Mouse (Mus musculus): Measurements from ENCODE around the gene Gm5150. TPM values are rescaled to one million over a fixed set of nuclear protein-coding genes. Genes with fewer than 3 reads are reported as not detected.
"Not testable (repeated sequence)": the region's sequence is repeated elsewhere in the genome, so short reads cannot be mapped to it uniquely, and the experiment has no call there.

The Gm5150 gene
- total and polyA plus RNA-seq, 3 experiments, result 0.31 TPM; not detected in 2

- Histone ChIP-seq H3K36me3 (ENCODE audit: control insufficient read depth, insufficient read depth, low read length) (no peaks in the 10 kb centered on the region), H3K27ac (no peak overlapping the region), H3K79me2 (replicated peaks; ENCODE audit: control insufficient read depth, insufficient read depth, low read length) (no peaks in the 10 kb centered on the region), H3K4me1 (ENCODE audit: control insufficient read depth, insufficient read depth, low read length) (no peaks in the 10 kb centered on the region), H3K4me3 (no peak overlapping the region), H3K27me3 (ENCODE audit: control insufficient read depth, insufficient read depth, low read length) (no peaks in the 10 kb centered on the region), H3K9ac (ENCODE audit: low read depth, low read length) (no peak overlapping the region)
- intact Hi-C loops (cut with DNase I), result no loop called here
- no peak for DNase-seq
- no peak for TF ChIP-seq CTCF (IDR thresholded peaks at IDR 0.05)
- TF ChIP-seq POLR2A (IDR thresholded peaks at IDR 0.05; ENCODE audit: insufficient read depth, low read depth, low read length), result no peak
- no peak for TF ChIP-seq EP300 (IDR thresholded peaks at IDR 0.05; ENCODE audit: insufficient read depth, low read depth, low read length)
- WGBS, result 62% methylated on average over 1 of the region's 1 CpGs
Measured at GRCm38 (mm10) chr3:16007827-16008226, 1.6 kb upstream of the Gm5150 start.

DNA sequence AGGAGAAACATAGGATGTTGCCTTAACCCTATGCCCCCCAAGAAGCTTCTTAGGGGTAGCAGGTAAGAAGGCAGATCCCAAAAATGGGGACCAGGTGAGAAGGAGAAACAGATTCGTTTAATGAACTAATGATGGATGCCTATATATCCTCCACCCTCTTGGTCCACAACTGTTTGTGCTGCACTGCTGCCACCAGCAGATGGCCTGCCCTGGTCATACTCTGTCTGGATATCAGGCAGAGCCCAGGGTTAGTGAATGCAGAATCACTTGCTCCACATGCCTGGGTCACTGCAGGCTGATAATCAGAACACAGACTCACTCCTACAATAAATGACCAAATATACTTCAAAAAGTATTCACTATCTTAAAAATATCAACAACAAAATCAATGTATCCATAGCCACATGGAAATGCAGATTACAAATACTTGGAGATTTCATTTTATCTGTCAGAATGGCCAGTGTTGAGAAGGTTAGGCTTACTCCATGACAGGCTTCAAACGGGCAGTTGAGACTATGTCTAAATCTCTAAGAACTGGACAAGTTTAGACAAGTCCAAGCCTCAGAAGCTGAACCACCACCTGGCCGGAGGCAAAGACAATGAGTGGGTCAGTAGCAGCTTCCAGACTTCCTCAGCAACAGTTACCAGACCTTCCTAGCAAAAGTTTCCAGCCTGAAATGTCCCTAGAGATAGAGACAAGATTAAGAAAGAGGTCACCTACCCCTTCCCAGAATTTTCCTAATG is 2.2 kb downstream of the Gm5150 start:
- no peak for DNase-seq
- 57% methylated on average over 3 of the region's 3 CpGs for WGBS
- Histone ChIP-seq H3K27ac (no peak overlapping the region), H3K4me3 (no peak overlapping the region), H3K27me3 (ENCODE audit: control insufficient read depth, insufficient read depth, low read length) (no peaks in the 10 kb centered on the region), H3K79me2 (replicated peaks; ENCODE audit: control insufficient read depth, insufficient read depth, low read length) (no peaks in the 10 kb centered on the region), H3K4me1 (ENCODE audit: control insufficient read depth, insufficient read depth, low read length) (no peaks in the 10 kb centered on the region), H3K36me3 (ENCODE audit: control insufficient read depth, insufficient read depth, low read length) (no peaks in the 10 kb centered on the region), H3K9ac (ENCODE audit: low read depth, low read length) (no peak overlapping the region)
- intact Hi-C loops (cut with DNase I), result no loop called here
- TF ChIP-seq EP300 (IDR thresholded peaks at IDR 0.05; ENCODE audit: insufficient read depth, low read depth, low read length), result no peak
- TF ChIP-seq CTCF (IDR thresholded peaks at IDR 0.05), result no peak
- no peak for TF ChIP-seq POLR2A (IDR thresholded peaks at IDR 0.05; ENCODE audit: insufficient read depth, low read depth, low read length)

- H3K4me3 ChIP-seq; H3K9ac ChIP-seq (ENCODE audit: low read depth, low read length); DNase-seq; H3K27me3 ChIP-seq (ENCODE audit: control insufficient read depth, insufficient read depth, low read length); H3K4me1 ChIP-seq (ENCODE audit: control insufficient read depth, insufficient read depth, low read length); intact Hi-C loops (cut with DNase I); H3K36me3 ChIP-seq (ENCODE audit: control insufficient read depth, insufficient read depth, low read length); H3K27ac ChIP-seq; H3K79me2 ChIP-seq (replicated peaks; ENCODE audit: control insufficient read depth, insufficient read depth, low read length): not testable (repeated sequence)
- WGBS, result 75% methylated on average over 3 of the region's 3 CpGs
Measured at GRCm38 (mm10) chr3:15999479-15999878, 6.8 kb downstream of the Gm5150 start.

GRCm38 (mm10) chr3:15982216-15982615 is 24.0 kb downstream of the Gm5150 start:
- WGBS, result 52% methylated on average over 3 of the region's 3 CpGs
- H3K27ac ChIP-seq, result no peak overlapping the region
- intact Hi-C loops (cut with DNase I), result no loop called here
- H3K27me3 ChIP-seq (ENCODE audit: control insufficient read depth, insufficient read depth, low read length), result no peaks in the 10 kb centered on the region
- no peaks in the 10 kb centered on the region for H3K36me3 ChIP-seq (ENCODE audit: control insufficient read depth, insufficient read depth, low read length)
- TF ChIP-seq EP300 (IDR thresholded peaks at IDR 0.05; ENCODE audit: insufficient read depth, low read depth, low read length) (no peak), POLR2A (IDR thresholded peaks at IDR 0.05; ENCODE audit: insufficient read depth, low read depth, low read length) (no peak), CTCF (IDR thresholded peaks at IDR 0.05) (no peak)
- H3K4me3 ChIP-seq, result no peak overlapping the region
- no peak for DNase-seq
- H3K79me2 ChIP-seq (replicated peaks; ENCODE audit: control insufficient read depth, insufficient read depth, low read length), result no peaks in the 10 kb centered on the region
- H3K9ac ChIP-seq (ENCODE audit: low read depth, low read length), result no peak overlapping the region
- no peaks in the 10 kb centered on the region for H3K4me1 ChIP-seq (ENCODE audit: control insufficient read depth, insufficient read depth, low read length)

GRCm38 (mm10) chr3:15956921-15957320 is 49.3 kb downstream of the Gm5150 start:
- no peak overlapping the region for H3K4me3 ChIP-seq
- intact Hi-C loops (cut with DNase I), result no loop called here
- TF ChIP-seq CTCF (IDR thresholded peaks at IDR 0.05) (no peak), POLR2A (IDR thresholded peaks at IDR 0.05; ENCODE audit: insufficient read depth, low read depth, low read length) (no peak), EP300 (IDR thresholded peaks at IDR 0.05; ENCODE audit: insufficient read depth, low read depth, low read length) (no peak)
- no peak overlapping the region for H3K9ac ChIP-seq (ENCODE audit: low read depth, low read length)
- H3K27me3 ChIP-seq (ENCODE audit: control insufficient read depth, insufficient read depth, low read length), result no peaks in the 10 kb centered on the region
- no peak for DNase-seq
- no peak overlapping the region for H3K27ac ChIP-seq
- H3K36me3 ChIP-seq (ENCODE audit: control insufficient read depth, insufficient read depth, low read length), result no peaks in the 10 kb centered on the region
- no peaks in the 10 kb centered on the region for H3K4me1 ChIP-seq (ENCODE audit: control insufficient read depth, insufficient read depth, low read length)
- H3K79me2 ChIP-seq (replicated peaks; ENCODE audit: control insufficient read depth, insufficient read depth, low read length), result no peaks in the 10 kb centered on the region

Small RNA genes lying within 50 kb of the gene (microRNA-seq; reads per million reads assigned to microRNA genes)
- 0 reads per million in 2 experiments for gene Gm24694

Other genes starting within 250 kb of the Gm5150 start
- gene Sirpb1c, start 157.9 kb downstream of the Gm5150 start, total RNA-seq (2021), result under 1 TPM; 0.16 to 0.44 TPM
- 0.25 TPM in 1 of 2 replicates, not detected in the other for gene Sirpb1c, start 157.9 kb downstream of the Gm5150 start, polyA plus RNA-seq (2012; rRNA removed)

Measured in heart, adult 2 months (tissue).